Mouse (Mus musculus): ENCODE measurements around the gene Wdr4.

GRCm38 (mm10) chr17:31520895-31521294, 1.1 kb upstream of the Wdr4 start:
- TF ChIP-seq CTCF (IDR thresholded peaks at IDR 0.05; ENCODE audit: extremely low read depth, insufficient read depth, insufficient read length, insufficient replicate concordance) (no peak), POLR2A (IDR thresholded peaks at IDR 0.05; ENCODE audit: low read depth, low read length) (no peak)

Measured in spleen, adult 2 months (tissue).